Mouse (Mus musculus) adipocyte (in vitro differentiated cells): Measurements from ENCODE around the gene Atp6v0c.

Source experiments
- DNase-seq: peaks from one replicate; pipeline ENCODE4 v3.0.0-alpha.2; 2016; ENCODE audit warnings: low spot score

Gene Atp6v0c

DNA sequence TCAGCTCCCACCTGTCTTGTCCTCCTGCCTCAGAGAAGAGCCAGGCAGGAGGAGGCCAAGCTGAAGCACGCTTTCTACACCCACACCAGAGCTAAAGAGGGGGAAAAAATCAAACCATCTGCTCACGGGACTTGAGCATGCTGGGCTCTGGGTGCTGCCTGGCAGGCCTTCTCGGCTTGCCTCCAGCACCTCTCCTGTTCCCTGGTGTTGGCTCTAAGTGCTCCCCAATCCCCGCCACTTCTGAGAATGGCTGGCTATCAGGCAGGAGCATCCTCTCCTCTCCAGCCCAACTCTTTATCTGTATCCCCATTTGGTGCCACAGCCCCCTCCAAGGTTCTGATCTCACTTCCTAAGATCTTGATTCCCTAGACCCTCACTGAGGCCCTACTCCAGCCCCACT lies 29.8 kb upstream of the Atp6v0c start:
- DNase-seq = no peak

DNA sequence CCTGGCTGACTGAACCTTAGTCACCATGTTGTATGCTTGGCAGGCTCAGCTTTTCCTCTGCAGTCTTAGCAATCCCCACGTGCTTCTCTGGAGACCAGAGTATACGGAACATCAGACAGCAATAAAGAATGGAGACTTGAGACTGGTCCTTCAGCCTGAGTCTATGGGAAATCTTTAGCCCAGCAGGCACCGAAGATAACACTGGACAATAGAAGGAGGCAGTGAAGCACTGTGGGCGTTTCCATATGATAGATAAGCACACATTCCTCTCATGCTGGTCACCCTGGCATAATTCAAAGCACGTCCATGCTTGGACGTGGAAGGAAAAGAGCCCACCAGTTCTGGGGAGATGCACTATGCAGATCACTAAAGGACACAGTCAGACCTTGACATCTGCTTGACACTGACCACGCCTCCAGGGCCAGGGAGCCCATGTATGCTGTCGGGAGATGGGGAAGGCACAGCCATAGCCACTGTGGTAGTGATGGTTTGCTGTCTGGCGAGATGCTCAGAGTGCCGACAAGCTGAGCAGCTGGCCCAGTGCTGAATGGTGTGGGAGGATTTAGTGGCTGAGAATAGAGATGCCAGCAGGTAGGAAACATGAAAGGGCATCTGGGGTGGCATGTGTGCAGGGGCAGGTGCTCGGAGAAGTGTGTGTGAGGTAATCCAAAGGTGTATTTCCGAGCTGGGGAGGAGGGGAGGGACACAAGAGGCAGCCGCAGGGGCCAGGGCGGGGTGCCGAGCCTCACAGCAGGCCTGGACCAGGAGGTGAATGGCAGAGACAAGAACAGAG lies 27.7 kb upstream of the Atp6v0c start:
- DNase-seq = no peak

DNA sequence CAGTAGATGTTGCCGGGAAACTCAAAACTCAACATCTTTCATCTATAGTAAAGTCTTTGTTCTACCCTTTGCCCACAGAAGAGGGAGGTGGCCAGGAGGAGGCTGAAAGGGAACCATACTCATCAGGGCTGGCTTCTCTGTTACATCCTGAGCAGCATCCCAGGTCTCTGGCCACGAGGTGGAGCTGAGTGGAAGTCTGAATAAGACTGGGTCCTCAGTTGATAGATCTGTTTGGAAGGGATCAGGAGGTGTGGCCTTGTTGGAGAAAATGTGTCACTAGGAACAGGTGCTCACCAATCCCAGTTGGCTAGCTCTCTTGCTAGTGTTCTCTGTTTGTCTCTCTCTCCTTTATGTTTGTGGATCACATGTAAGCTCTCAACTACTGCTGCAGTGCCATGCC lies 25.8 kb upstream of the Atp6v0c start:
- no peak for DNase-seq

DNA sequence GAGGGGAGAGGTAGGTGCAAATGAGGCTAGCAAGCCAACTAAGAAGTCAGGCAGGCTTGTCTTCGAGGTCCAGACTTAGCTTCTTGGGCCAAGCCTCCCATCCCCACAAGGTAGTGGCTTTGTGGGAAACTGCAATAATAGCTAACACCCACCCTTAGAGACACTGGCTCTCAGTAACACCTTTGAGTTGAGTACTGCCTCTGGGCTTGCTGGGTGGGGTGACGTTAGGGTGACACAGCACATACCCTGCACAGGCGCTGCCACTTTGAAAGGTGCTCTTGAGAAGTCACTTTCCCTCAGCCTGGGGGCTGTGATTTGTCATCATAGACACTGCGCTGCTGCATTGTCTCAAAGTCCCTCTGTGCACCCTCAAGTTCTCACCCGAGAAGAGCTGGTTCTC lies 24.3 kb upstream of the Atp6v0c start:
- no peak for DNase-seq

DNA sequence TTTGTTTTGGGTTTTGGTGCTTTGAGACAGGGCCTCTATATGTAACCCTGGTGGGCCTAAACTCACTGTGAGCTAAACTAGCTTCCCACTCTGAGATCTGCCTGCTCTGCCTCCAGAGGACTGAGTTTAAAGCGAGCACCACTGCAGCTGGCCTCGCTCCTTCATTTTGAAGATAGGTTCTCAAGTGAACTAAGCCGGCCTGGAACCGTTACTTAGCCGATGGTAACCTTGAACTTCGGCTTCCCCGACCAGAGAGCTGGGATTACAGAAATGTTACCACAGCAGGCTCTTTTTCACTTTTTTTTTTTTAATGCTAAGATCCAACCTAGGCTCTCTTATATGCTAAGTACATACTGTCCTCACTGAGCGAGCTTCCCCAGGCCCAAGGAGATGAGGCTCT lies 23.8 kb upstream of the Atp6v0c start:
- DNase-seq = no peak

DNA sequence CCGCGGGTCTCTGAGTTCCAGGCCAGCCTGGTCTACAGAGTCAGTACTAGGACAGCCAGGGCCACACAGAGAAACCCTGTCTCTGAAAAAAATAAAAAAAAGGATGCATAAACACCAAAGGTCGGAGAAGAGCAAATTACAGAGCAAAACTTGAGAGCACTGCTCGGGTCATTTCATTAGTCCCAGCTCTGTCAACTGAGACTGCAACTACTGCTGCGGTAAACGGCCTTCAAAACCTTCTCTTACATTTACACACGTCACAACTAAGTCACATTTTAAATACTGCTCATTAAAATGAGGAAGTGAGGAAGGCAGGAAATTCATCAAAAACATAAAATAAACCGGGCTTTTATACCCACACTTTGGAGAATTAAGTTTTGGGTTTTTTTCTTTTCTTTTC lies 23.3 kb upstream of the Atp6v0c start:
- no peak for DNase-seq

DNA sequence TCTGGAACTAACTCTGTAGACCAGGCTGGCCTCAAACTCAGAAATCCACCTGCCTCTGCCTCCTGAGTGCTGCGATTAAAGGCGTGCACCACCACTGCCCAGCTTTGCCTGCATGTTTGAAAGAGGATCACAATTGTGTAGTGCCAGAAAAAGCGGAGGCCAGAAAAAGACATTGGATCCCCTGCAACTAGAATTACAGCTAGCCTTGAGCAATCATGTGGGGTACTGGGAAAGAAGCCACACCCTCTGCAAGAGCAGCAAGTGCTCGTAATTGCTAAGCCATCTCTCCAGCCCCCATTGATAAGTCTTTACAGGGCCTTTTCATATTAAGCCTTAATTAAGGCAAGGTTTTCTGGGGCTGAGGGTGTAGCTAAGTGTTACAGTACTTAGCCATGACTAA lies 22.0 kb upstream of the Atp6v0c start:
- no peak for DNase-seq

DNA sequence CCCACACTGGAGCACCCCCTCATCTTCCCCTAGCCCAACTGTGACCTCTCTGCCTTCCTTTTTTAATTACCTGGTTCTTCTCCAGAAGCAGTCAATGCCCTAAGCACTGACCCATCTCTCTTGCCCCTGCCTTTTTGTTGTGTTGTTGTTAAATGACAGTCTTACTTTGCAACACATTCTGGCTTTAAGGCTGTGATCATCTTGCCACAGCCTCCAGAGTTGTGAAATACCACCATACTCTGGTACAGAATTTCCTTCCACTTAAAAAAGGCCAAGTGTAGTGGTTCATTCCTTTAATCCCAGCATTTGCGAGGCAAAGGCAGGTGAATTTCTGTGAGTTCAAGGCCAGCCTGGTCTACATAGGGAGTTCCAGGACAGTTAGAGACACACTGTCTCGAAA lies 21.4 kb upstream of the Atp6v0c start:
- DNase-seq = no peak

DNA sequence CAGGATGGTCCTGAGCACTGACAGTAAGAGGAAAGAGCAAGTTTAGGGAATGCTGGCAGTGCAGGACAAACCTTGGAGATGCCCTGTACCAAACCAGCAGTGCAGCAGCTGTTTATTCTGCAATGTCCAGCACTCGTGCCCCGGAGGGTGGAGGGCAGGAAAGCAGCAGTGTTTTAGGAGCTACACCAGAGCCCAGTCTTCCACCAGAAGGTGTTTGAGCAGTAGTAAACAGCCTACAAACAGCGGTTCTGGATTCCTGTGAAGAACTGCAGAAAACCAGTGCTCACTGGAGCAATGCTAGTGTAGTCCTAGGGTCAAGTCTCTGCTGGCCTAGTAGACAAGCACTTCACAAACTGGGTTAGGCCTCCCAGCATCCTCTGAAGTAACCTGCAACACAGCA lies 4.8 kb upstream of the Atp6v0c start:
- DNase-seq = no peak

DNA sequence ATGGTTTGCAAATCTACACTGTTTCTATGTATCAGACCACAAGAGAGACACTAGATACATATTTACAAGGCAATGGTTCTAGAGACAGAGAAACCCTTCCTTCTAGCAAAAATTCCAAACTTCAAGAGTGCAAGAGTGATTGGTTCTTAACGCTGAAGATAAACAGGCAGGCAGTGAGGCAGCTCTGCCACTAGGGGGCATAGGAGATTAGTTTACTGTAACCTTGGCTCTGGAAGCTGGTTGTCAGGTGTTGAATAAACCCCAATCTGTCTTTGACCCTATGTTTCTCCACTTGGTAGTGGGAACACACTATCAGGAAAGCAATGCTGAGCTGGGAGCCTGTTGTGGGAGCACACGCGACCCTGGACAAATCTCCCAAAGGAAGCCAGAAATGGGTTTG lies 3.9 kb upstream of the Atp6v0c start:
- peak; percentile 84 for DNase-seq

DNA sequence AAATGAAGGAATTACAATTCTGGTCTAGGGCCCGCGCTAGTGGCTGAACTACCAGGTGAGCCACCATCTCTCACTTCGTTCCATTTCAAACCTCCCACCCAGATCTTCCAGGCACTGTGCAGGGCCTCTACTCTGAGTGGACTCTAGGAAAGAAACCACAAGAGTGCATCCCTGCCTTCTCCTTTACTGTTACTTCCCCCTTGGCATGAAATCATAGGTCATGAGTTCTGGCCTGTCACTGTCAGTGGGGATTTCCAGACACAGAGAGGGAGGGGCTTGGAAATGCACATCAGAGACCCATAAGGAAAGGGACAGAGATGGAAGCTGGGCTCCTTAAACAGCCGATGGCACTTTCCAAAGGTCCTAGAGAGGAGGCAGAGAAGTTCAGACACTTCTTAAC lies 2.2 kb upstream of the Atp6v0c start:
- DNase-seq = no peak

DNA sequence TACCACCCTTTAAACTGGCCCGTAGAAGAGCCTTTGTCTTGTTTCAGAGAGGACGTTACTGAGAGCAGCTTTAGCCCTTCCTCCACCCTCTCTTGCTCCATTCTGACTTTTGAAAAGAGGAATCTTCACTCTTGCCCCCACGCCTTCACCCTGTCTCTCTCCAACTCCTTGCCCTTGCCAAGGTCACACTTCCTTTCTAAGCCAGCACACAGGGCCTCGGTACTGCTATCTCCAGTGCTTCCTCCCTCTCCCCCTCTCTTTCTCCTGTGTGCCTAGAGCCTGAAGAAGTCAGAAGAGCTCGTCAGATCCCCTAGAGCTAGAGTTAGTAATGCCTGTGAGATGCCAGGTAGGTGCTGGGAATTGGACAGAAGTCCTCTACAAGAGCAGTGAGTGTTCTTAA lies 1.2 kb upstream of the Atp6v0c start:
- DNase-seq = no peak

DNA sequence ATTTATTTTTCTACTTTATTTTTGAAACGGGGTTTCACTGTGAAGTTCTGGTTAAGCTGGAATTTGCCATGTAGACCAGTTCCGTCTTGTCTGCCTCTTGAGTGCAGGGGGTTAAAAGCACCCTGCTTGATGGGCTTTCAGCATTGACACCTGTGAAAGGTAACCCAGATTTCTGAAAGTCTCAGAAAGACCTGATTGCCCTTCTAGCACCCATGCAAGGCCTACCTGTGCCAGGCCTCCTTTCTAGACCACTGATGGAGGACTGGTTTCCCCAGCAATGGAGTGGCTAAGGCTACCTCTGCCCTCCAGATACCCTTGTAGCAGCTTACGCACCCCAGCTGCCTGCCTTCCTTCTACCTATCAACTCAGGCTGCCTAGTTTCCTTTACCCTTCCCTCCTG lies 623 bp upstream of the Atp6v0c start:
- DNase-seq = no peak

DNA sequence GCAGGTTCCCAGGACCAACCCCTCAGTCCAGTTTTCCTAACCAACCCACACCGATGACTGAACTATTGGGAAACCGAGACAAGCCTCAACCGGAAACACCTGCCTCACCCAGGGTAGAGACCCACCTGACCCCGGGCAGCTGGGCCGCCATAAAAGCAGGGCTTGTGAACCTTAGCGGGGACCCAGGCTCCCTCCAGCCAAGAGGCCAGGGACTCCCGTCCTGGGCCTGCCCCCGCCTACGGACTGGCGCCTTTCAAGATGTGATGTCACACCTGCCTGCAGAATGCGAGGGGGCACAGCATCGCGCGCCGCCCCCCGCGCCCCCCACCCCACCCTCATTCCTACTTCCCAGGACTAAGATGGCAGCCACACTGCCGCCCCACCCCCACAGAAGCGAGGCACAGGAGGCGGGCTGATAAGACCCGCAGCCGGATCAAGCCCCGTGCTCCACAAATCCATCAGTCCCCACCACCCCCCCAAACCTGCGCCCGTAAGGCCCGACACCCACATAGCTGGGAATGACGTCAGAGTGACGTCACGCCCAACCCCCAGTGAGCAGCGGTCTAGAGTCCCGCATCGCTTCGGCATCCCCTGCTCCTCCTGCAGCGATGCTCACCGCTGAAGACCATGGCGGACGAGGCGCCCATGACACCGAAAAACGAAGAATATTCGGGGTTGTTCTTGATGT lies 768 bp downstream of the Atp6v0c start:
- DNase-seq = peak; percentile 52

DNA sequence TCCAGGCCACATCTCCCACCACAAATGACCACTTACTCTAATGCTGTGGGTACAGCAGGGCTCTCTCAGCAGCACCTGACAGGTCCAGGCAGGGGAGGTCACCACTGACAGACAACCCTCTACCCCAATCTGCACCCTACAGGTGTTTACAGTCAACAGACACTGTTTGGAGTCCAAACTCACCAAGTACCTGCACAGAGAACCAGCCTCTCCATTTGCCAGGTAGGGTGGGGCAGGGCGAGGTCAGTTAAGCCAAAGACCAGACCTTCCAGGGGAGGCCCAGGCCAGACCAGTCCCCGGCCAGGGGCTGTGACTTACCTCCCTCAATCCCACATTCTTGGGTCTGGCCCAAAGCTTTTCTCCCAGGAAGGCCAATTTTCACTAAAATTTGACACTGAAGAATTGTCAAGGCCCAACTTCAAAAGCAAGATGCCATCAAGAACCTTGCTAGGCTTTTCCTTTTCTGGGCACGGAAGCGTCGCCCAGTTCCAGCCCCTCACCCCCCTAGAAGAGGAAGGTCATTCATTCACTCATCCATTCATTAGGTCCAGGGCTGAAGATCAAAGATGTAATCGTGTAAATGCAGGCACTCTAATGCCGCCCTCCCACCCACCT lies 1.5 kb downstream of the Atp6v0c start:
- DNase-seq = no peak

DNA sequence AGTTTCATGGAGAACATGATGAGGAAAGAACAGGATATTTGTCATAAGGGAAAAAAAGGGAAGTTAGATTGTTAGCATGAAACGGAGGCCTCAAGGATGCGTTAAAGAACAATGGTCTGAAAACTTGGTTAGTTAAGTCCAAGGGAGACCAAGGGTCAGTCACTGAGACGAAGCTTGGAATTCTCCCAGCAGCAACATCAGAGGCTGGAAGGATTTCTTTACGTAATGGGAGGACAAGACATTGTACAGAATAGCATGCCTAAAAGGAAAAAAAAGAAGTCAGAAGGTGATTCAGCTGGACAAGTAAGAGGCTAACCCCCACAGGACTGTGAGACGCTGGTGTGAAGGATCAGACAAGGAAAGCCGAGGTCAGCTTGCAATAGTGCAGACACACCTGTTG lies 2.4 kb downstream of the Atp6v0c start:
- peak; percentile 69 for DNase-seq

DNA sequence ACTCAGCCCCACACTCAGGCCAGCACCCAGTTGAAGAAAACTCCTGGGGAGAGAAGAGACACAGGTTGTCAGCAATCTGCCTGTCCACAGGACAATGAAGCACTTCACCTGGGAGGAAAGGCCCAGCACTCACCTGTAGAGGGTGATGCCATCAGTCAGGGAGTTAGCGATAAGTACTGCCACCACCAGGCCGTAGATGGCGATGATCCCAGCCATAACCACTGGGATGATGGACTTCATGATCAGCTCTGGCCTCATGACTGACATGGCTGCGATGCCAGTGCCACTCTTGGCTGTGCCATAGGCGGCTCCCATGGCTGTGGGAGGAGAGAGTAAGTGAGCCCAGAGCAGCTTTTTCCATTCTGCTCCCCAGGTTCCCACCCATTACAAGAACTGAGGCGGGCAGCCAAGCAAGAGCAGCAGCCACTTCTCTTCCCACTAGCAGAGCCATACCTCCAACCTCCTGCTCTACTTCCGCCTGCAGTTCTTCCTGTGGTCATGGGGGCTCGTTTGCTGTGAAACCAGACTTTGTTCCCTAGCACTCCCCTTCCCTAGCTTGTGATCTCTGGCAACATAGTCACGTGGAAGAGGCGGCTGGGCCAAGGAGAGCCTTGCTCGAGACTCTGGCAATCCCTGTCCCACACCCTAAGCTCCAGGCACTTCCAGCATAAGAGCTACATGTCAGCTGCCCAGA lies 4.8 kb downstream of the Atp6v0c start:
- DNase-seq = no peak

DNA sequence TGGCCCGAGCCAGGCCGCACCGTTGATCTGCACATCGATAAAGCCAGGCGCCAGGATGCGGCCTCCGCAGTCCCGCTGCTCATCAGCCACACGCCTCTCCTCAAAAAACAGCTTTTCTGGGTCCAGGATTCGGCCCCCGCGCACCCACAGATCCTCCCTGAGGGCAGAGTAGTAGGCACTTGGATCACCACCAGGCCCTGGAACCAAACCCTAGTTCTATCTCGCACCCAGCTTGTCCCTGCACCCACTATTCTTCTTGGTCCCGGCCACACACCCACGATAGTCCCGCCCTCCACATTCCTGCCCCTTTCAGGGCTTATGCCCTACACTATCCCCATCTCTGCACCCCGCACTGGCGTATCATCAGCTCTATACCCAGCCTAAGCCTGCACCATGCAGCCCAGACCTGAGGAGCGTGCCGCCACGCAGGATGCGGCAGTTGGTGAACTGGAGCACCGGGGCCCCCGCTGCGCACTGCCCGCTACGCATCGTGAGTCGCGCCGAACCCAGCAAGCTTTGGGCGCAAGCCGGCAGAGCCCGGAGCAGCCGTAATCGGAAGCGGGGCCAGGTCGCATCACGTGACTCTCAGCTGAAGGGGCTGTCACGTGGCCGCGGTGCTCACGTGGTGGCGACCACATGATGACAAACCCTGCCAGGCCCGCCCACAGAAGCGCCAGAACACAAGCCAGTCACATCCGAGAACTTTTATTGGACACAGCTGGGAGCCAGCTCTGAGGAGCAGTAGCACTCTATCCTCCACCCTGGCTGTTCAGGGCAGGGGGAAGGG lies 6.1 kb downstream of the Atp6v0c start, which contains the start of gene Amdhd2:
Gene Amdhd2 (minus strand): TSS at position 591 of the 787 bp plus-strand sequence.
- peak; percentile 97 for DNase-seq

DNA sequence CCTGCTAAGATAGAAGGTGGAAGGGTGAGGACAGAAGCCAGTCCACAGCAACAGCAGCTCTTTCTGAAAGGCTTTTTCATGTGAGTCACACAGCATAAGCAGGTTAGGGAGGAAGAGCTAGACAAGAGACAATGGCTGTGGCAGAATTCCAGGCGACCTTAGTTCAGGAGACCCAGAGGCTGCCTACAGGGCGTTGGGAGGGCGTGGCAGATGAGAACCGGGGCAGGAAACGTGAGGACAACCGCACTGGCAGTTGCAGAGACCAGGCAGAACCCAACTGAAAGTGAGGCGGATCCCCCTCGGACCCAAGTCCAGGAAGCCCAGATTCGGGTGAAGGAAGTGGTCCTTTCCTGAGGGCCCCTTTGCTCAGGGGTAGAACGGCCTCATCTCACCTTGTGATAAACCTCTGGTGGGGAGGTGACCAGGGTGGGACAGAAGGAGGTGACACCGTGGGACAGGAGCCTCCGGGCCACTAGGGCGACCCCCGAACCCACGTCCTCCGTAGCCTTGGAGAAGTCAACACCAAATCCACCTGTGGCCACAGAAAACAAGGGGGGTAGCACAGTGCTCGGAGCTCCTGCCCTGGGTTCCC lies 6.8 kb downstream of the Atp6v0c start:
- peak; percentile 55 for DNase-seq

DNA sequence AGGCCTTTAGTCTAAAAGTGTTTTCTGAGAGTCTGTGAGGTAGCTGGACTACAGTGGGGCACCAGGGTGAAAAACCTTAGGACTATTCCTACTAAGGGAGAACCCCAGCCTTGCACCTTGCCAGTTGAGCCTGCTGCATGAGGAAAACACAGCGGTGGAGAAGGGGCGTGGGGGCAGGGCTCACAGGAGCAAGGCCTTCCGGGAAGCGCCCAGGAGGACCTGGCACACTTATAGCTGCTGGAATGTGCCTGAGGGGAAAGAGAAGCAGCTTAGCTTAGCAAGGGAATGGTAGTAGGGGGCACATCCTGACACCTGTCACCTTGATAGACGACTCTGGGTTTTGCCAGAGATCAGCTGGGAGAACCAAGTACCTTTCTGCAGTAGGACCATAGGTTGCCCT lies 8.0 kb downstream of the Atp6v0c start:
- DNase-seq = no peak

DNA sequence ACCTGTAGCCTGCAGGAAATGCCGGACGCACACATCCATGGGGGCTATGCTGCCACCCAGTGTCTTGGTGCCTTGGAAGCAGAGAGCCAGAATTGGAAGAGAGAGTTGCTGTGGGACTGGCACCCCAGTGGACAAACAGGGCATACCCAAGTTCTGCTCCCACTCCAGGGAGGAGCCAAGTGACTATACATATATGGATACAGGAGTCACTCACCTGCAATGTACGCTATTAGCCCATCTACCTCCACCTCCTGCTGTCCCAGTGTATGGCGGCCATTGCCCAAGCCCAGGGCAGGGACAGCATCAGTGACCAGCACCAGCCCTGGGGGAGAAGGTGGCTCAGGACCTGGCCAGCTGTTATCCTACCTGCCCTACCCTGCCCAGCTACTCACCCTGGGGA lies 12.0 kb downstream of the Atp6v0c start:
- no peak for DNase-seq

DNA sequence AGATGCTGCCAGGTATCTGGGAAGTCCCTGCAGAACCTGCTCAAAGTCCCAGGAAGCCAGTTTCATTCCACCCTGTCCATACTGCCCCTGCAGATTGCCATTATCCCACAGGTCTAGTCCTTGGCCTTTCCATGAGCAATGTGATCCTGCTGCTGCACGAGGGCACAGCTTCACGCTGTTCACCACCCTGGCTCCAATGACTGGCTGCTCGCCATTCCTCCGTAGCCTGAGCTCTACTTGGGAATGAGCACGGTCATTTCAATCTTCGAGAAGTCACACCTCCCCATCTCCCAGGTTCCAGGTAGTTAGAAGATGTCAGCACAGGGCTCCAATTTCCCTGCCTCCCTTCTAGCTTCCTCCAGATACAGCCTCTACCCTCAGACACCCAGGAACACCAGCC lies 12.4 kb downstream of the Atp6v0c start:
- no peak for DNase-seq
